Mouse (Mus musculus) macrophage (primary cell): ENCODE measurements around the gene Adssl1. TPM values are rescaled to one million over a fixed set of nuclear protein-coding genes. Genes with fewer than 3 reads are reported as not detected.

Source experiments
- H3K27ac ChIP-seq: fragments of 350-480 bp; formaldehyde crosslinking; 2 replicates; pipeline ENCODE4 v1.9.0; 2021
- H3K36me3 ChIP-seq: fragments of 350-480 bp; formaldehyde crosslinking; 2 replicates; pipeline ENCODE4 v1.9.0; 2021; ENCODE audit errors: inconsistent target
- H3K4me3 ChIP-seq: fragments of 350-480 bp; formaldehyde crosslinking; 2 replicates; pipeline ENCODE4 v1.9.0; 2021; ENCODE audit errors: inconsistent target
- H3K79me2 ChIP-seq: fragments of 350-480 bp; formaldehyde crosslinking; 2 replicates; pipeline ENCODE4 v1.9.0; 2021; ENCODE audit errors: inconsistent target
- WGBS: methylation state at CpG from one replicate; pipeline ENCODE4 v1.1.7; 2026; ENCODE audit warnings: inconsistent platforms; ENCODE audit not compliant: missing documents; 5-methylcytosine and 5-hydroxymethylcytosine counted together
- polyA plus RNA-seq: library from polyadenylated mRNA; stranded (reverse); fragments of 250-400 nt; gene quantifications from 3 replicates; pipeline ENCODE4 v1.2.4, GENCODE M21; 2018; ENCODE audit warnings: inconsistent platforms

Gene Adssl1
- polyA plus RNA-seq, 1 experiment from 2014 or later = 71.6 TPM

DNA sequence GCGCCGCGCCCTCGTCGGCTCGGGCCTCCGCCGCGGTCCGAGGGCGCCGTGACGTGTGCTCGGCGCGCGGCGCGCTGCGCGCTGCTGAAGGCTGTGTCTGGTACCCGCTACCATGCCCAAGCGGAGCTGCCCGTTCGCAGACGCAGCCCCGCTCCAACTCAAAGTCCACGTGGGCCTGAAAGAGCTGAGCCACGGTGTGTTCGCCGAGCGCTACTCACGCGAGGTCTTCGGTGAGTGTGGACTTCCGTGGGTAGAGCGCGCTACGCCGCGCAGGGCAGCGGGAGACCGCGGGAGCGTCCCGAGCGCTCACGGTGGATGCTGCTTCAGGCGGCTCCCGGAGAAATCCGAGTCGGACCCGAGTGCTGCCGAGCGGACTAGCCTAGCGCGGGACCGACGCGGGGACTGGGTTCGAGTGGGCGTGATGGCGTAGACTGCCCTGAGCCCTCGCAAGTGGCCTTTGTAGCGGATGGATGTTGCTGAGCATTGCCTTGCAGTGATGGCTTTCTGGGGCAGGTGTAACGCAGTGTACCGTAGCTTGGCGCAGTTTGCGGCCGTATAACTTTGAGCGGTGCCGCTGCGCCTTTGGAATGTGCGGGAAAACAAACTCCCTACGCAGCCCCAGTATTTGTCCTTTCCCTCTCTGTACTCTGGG is 25.1 kb downstream of the Adssl1 start:
- H3K27ac ChIP-seq = peak overlapping the region; percentile 39
- H3K36me3 ChIP-seq = peaks cover 2% of the 10 kb centered on the region; the same call in 1 of the 2 replicates
- H3K79me2 ChIP-seq = peaks cover 29% of the 10 kb centered on the region
- H3K4me3 ChIP-seq = peak overlapping the region; percentile 74
- WGBS = under 1% methylated on average over 75 of the region's 75 CpGs

DNA sequence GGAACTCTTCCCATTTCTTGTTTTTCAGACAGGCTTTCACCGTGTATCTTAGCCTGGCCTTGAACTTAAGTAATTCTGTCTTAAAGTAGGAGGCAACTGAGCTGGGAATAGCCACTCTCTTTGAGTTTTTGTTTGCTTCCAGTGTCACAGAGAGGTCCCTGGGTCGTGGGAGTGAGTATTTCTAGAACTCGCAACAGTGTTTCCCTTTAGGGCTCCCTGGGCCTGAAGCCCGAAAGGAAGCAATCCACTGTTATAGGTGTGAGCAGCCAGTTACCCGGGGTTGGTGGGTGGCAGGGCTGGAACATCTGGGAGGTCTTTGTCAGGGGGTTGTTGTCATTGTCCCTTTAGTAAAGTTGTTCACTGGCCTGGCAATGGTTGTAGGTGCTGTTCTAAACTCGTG is 26.3 kb downstream of the Adssl1 start:
- peak overlapping the region; percentile 74; the same call in 1 of the 2 replicates for H3K4me3 ChIP-seq
- H3K27ac ChIP-seq = no peak overlapping the region
- peaks cover 29% of the 10 kb centered on the region for H3K79me2 ChIP-seq
- H3K36me3 ChIP-seq = 0 out of 2 replicates have a peak, but pooled peaks cover 5% of the 10 kb centered on the region
- 56% methylated on average over 6 of the region's 6 CpGs for WGBS

DNA sequence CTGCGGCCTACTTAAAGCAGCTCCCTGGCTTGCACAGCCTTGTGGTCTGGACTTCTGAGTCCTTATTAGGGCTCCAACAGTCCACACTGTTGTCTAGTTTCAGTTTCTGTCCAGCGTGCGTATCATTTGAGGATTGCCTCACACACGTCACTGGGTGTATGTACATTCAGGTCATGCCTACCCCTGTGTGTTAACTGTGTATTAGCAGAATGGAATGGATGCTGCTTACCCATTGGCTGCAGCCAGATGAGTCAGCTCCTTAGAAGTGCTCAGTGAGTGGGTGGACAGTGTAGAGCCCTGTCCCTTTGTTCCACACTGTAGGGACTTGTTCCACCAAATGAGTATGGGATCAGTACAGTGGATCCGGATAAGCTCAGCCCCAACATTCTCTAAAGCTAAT is 28.2 kb downstream of the Adssl1 start:
- H3K79me2 ChIP-seq = peaks cover 29% of the 10 kb centered on the region
- 0 out of 2 replicates have a peak, but pooled peaks cover 9% of the 10 kb centered on the region for H3K36me3 ChIP-seq
- 57% methylated on average over 5 of the region's 5 CpGs for WGBS
- no peak overlapping the region for H3K27ac ChIP-seq
- H3K4me3 ChIP-seq = no peak overlapping the region

DNA sequence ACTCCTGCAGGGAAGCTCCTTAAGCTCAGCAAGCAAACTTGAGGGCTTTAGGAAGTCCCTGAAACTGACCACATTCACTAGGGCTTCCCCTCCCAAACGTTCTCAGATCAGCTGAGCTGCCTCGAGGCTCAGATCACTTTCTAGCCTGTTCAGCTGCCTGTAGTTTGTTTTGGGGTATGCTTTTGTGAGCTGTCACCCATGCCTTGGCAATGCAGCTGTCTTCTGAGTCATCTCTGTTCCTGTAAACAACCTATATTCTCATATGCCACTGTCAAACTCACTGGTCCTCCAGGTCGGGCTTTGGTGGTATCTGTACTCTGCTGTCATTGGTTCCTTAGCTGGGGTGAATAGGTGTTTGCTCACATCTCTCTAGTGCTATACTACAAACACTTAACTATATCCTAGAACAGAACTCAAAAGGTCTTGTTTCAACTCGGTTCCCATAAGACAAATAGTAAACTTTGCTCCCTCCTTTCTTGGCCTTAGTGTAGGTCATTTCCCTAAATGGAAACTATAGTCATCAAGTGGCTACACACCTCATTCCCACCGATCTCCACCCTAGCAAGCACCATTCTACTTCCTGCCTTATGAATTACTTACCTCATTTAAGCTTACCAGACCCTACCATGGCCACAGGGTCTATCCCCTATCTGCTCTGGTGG is 32.1 kb downstream of the Adssl1 start:
- H3K27ac ChIP-seq = no peak overlapping the region
- H3K4me3 ChIP-seq = no peak overlapping the region
- WGBS = 86% methylated on average over 4 of the region's 5 CpGs
- H3K36me3 ChIP-seq = peaks cover 40% of the 10 kb centered on the region
- H3K79me2 ChIP-seq = peaks cover 11% of the 10 kb centered on the region

DNA sequence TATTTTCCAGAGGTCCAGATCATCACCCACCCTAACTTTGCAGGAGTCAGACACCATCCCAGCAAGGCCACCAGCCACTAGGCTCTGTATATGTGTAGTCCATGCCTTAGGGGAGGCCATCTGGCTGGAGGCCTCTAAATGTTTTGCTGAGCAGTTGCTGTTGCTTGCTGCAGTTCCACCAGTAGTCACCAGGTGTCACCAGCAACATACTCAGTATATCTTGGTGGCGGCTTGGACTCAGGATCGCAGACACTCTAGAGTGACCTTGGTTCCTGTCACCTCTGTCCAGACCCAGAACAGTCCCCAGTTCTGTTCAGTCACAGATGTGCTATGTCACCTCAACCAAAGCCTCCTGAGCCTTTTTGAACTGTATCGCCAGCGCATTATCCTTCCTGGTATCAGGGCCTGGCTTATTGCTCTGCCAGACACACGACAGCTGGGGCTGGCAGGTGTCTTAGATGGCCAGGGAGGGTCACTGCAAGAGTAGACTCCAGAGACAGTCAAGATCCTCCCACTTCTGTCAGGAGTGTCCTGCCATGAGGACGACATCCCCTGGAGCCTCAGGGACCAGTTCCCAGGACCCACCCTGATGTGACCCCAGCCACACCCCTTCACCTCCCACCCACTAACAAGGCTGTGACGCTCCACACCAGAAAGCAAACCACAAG is 33.4 kb downstream of the Adssl1 start:
- WGBS = 69% methylated on average over 6 of the region's 7 CpGs
- Histone ChIP-seq H3K79me2 (no peaks in the 10 kb centered on the region; the same call in 1 of the 2 replicates), H3K36me3 (peaks cover 54% of the 10 kb centered on the region), H3K4me3 (no peak overlapping the region), H3K27ac (no peak overlapping the region)

DNA sequence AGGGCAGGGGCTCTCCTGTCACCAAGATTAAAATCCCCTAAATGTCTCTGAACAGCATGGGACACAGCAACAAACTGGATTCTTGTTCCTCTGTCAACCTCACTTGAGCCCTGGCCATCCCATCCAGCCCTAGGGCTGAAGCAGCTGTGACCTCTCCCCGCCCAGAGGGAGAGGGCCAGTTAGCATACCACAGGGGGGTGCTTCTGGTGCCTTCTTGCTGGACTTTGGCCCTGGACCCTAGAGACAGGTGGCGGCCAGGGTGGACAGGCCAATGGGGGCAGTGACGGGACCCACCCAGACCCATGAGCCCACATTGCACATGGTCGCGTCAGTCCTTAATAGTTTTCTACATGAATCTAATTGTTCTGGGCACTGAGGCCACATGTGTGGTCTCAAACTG is 34.2 kb downstream of the Adssl1 start:
- no peak overlapping the region for H3K27ac ChIP-seq
- WGBS = 93% methylated on average over 5 of the region's 5 CpGs

DNA sequence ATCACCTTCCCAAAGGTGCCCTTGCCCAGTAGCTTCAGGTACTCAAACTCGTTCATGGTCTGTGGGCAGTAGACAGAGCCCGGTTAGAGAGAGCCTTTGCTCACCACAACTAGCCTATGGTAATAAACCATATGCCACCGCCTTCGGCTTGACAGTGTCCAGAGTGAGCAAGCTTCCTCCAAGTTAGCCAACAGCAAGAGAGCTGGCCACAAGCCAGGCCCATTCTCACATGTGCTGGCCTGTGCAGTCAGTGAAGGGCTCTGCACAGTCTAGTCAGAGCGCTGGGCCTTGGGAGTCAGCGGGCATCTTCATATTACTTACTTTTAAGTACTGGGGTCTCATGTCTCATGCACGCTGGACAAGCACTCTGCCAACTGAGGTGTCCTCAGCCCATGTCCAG is 38.8 kb downstream of the Adssl1 start:
- Histone ChIP-seq H3K4me3 (no peak overlapping the region), H3K36me3 (peaks cover 91% of the 10 kb centered on the region), H3K79me2 (peaks cover 37% of the 10 kb centered on the region), H3K27ac (no peak overlapping the region)
- WGBS = 95% methylated on average over 7 of the region's 7 CpGs

More for the DNA sequence above, 34.2 kb downstream of the Adssl1 start:
- Histone ChIP-seq H3K4me3 (no peak overlapping the region), H3K36me3 (peaks cover 62% of the 10 kb centered on the region), H3K79me2 (no peaks in the 10 kb centered on the region; the same call in 1 of the 2 replicates)

DNA sequence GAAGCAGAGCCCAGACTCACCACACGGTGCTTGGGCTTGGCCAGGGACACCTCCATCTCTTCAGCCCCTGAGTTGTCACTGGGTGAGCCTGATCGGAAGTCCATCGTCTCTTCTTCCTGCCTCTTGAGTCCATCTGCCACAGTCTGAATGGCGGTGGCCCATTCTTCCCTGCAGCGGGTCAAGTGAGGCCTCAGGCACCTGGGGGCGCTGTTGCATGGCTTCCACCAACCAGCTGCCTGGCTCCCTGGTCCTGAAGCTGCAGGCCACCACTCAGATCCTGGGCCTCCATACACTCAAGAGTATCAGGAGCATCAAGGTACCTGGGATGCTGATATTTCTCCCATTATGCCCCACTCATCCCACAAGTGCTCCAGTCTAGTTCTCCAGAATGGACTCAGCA is 39.3 kb downstream of the Adssl1 start:
- peaks cover 88% of the 10 kb centered on the region for H3K36me3 ChIP-seq
- 88% methylated on average over 6 of the region's 6 CpGs for WGBS
- no peak overlapping the region for H3K27ac ChIP-seq
- H3K79me2 ChIP-seq = peaks cover 42% of the 10 kb centered on the region
- no peak overlapping the region for H3K4me3 ChIP-seq

DNA sequence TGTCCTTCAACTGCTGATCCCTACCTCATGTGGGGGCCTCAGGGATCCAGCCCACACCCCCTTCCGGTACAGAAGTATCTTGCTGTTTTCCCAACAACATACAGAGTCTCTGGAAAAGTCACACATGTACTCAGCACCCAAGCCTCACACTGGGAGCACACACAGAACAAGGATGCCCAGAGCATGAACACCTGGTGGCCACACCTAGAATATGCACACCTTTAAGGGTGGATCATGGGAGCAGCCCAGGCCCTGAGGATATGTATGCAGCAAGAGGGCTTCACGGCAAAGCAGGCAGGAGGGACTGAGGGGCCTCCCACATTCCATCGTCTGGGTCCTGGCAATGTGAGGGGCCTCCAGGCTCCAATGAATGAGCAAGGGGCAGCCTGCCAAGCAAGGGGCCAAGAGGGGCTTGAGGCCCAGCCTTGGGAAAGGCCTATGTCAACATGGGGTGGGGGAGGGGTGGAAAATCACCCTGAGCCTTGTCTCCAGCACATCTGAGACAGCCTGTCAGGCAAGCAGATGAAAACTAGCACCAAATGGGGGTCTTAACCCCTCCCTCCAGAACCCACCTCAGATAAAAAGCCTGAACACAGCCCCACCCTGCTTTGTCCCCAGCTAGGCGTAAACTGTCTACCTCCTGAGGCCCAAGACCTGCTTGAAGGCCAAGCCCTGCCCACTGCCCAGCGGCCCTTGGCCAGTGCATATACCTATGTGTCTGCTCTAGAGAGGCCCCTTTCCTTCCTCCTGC is 40.9 kb downstream of the Adssl1 start:
- no peak overlapping the region for H3K27ac ChIP-seq

DNA sequence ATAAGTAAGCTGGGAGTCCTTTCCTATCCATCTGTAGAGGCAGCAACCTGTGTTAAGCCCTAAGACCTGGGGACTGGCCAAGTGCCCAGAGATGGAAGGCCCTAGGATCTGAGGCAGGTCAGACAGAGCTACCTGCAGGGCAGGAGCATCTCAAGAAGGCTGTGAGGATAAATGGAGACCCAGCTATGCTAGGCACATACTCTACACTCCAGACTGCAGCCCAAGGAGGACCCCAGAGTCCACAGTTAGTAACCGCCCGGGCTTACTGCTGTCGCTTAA is 41.4 kb downstream of the Adssl1 start:
- Histone ChIP-seq H3K79me2 (peaks cover 64% of the 10 kb centered on the region), H3K27ac (no peak overlapping the region), H3K36me3 (peaks cover 71% of the 10 kb centered on the region), H3K4me3 (no peak overlapping the region)
- WGBS = 100% methylated on average over 3 of the region's 3 CpGs

More for the DNA sequence above, 40.9 kb downstream of the Adssl1 start:
- Histone ChIP-seq H3K4me3 (no peak overlapping the region), H3K36me3 (peaks cover 72% of the 10 kb centered on the region), H3K79me2 (peaks cover 59% of the 10 kb centered on the region)
- WGBS = 89% methylated on average over 5 of the region's 5 CpGs

DNA sequence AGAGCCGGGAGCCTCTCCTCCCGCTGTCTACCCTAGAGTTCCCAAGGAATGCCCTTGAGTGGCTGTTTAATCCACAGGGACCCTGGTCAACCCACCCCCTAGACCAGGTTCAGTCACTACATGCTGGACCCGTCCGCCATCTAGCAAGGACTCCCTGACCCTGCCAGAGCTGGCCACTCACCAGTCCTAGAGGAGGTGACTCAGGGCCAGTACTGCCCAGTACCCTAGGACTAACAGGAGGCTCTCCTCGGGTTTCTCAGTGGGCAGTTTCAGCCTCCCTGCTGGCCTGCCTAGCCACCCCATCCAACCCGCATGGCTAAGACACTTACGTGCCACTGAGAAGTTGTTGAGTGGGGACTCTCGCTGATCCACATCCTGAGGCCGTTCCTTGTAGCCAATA is 42.0 kb downstream of the Adssl1 start:
- 94% methylated on average over 9 of the region's 9 CpGs for WGBS
- H3K36me3 ChIP-seq = peaks cover 65% of the 10 kb centered on the region
- no peak overlapping the region for H3K27ac ChIP-seq
- H3K79me2 ChIP-seq = peaks cover 70% of the 10 kb centered on the region
- H3K4me3 ChIP-seq = no peak overlapping the region

DNA sequence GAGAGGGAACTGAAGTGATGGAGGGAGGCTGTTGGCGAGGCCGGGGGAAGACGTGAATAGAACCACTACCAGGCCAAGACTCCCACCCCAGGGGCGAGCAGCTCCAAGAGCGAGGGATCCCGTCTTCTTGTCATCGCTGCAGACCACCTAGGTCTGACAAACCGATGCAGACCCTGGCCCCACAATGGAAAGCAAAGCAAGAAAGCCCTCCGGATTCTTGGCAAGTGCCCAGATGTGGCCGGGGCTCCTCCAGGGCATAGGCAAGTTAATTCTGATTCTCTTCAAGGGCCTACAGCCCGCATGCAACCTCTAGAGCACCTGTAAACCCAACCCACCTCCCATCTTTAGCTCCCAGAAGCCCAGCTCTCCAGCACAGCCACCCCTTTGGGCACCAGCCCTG is 43.5 kb downstream of the Adssl1 start:
- H3K27ac ChIP-seq = no peak overlapping the region
- H3K79me2 ChIP-seq = peaks cover 84% of the 10 kb centered on the region
- H3K36me3 ChIP-seq = peaks cover 50% of the 10 kb centered on the region
- H3K4me3 ChIP-seq = no peak overlapping the region
- WGBS = 97% methylated on average over 11 of the region's 11 CpGs

DNA sequence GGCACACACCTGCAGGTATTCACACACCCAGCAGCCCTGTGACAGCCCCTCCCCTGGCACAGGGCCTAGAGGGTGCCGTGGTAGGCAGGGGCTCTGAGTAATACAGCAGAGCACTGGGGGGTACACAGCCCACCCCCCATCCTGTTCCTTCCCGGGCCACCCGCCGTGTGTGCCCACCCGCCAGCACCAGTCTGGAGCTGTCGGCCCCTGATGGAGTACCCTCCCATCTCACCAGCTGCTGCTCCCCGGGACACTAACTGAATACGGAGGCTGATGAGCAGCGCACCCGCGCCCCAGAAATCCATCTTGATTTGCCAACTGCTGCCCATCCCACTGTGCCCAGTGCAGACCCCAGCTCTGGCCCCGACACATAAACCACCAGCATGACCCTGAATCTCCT is 43.9 kb downstream of the Adssl1 start:
- H3K79me2 ChIP-seq = peaks cover 88% of the 10 kb centered on the region
- no peak overlapping the region for H3K27ac ChIP-seq
- WGBS = 88% methylated on average over 6 of the region's 12 CpGs
- no peak overlapping the region for H3K4me3 ChIP-seq
- peaks cover 47% of the 10 kb centered on the region for H3K36me3 ChIP-seq

DNA sequence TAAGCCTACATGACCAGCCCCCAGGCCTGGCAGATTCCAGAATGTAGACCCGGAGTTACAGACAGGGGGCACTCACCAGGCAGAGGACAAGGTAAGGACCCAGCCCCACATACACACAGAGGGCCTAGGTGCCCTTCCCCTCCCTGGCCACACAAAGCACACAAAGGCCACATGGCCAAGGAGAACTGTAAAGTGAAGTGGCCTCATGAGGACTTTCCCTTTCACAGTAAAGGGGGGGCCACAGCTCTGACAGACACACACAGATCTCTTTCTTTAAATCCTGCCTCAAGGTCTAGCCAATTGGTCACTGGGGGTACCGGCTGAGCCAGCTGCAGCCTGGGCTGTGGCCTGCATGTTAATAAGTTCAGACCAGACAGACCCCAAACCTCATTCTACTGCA is 44.3 kb downstream of the Adssl1 start:
- peaks cover 47% of the 10 kb centered on the region for H3K36me3 ChIP-seq
- WGBS = 92% methylated on average over 2 of the region's 2 CpGs
- no peak overlapping the region for H3K27ac ChIP-seq
- H3K4me3 ChIP-seq = no peak overlapping the region
- peaks cover 93% of the 10 kb centered on the region for H3K79me2 ChIP-seq
